Mouse (Mus musculus) cortical plate, adult 2 months (tissue): Measurements from ENCODE around the gene Ncor1.

Experiments
- CTCF ChIP-seq: fragments of 200-500 bp; IDR thresholded peaks from 2 replicates; pipeline ENCODE4 v1.5.1; 2011; ENCODE audit warnings: mild to moderate bottlenecking, control low read depth, low read length; ENCODE audit not compliant: insufficient read depth; ENCODE audit errors: extremely low read depth
- POLR2A ChIP-seq: fragments of 200-500 bp; IDR thresholded peaks from 2 replicates; pipeline ENCODE4 v1.6.1; 2011; ENCODE audit warnings: mild to moderate bottlenecking, low read length, control low read depth; ENCODE audit not compliant: insufficient read depth; ENCODE audit errors: extremely low read depth

DNA sequence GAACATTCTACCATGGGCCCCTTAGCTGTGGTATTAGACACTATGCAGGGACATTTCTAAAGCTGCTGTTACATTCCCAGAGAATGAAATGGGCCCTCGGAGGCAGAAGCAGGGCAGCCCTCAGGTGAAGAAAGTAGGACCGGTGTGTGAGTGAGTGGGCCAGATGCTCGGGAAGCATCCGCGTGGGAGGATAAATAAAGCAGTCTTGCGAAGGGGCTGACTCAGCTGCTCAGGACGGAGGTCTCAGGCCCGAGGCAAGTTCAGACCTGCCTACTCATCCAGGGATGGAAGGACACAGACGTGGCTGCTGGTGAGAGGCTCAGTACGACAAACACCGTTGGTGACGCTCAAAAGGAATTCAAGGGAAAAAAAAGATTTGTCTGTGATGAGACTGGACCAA is 189.2 kb downstream of the Ncor1 start:
- no peak for TF ChIP-seq CTCF
- no peak for TF ChIP-seq POLR2A
